Mouse (Mus musculus): ENCODE measurements around the gene Hnrnpll.

- no peak for TF ChIP-seq GATA1 (IDR thresholded peaks at IDR 0.05; ENCODE audit: borderline replicate concordance, low read length)
- no peak for TF ChIP-seq FLI1 (IDR thresholded peaks at IDR 0.05; ENCODE audit: low read length)
These were observed 44.7 kb downstream of the Hnrnpll start for GRCm38 (mm10) chr17:80017389-80017788.

Measured in megakaryocyte, embryonic 14.5 days (primary cell).